Mouse (Mus musculus) regulatory T cell (primary cell): ENCODE data around the gene Sptlc3.

Experiments
- in situ Hi-C: fragments of 300-600 bp; cut with MboI, MseI; formaldehyde crosslinking; loops from one replicate; pipeline ENCODE4 v1.15.1; 2025; ENCODE audit warnings: high pct_unique_total_duplicates

Gene Sptlc3

GRCm38 (mm10) chr2:139493836-139494235 lies at the start of gene Sptlc3:
TSS of gene Sptlc3 (plus strand) at chr2:139493913.
- in situ Hi-C loops = no loop called here

GRCm38 (mm10) chr2:139467726-139468125 lies 26.0 kb upstream of the Sptlc3 start:
- in situ Hi-C loops = no loop called here

GRCm38 (mm10) chr2:139488708-139489107 lies 5.0 kb upstream of the Sptlc3 start:
- in situ Hi-C loops = no loop called here

GRCm38 (mm10) chr2:139494629-139495028 lies 916 bp downstream of the Sptlc3 start:
- in situ Hi-C loops = no loop called here

GRCm38 (mm10) chr2:139561966-139562505 lies 68.3 kb downstream of the Sptlc3 start:
- in situ Hi-C loops = no loop called here

- in situ Hi-C loops = loop anchor here (5.0 to 25.0 kb wide), 2 partner anchors 182 to 383 kb away; no protein-coding TSS in a partner anchor
Measured at GRCm38 (mm10) chr2:139579280-139579679, 85.6 kb downstream of the Sptlc3 start.

- in situ Hi-C loops = loop anchor here (25.0 kb wide), 1 partner anchor 380 kb away; no protein-coding TSS in a partner anchor
Measured at GRCm38 (mm10) chr2:139582766-139583165, 89.1 kb downstream of the Sptlc3 start.

- in situ Hi-C loops = loop anchor here (25.0 kb wide), 1 partner anchor 375 kb away; no protein-coding TSS in a partner anchor
Measured at GRCm38 (mm10) chr2:139587660-139588200, 94.0 kb downstream of the Sptlc3 start.

GRCm38 (mm10) chr2:139589905-139590304 lies 96.2 kb downstream of the Sptlc3 start:
- in situ Hi-C loops = loop anchor here (5.0 to 25.0 kb wide), 2 partner anchors 137 to 372 kb away; no protein-coding TSS in a partner anchor

GRCm38 (mm10) chr2:139590888-139591698 lies 97.4 kb downstream of the Sptlc3 start:
- in situ Hi-C loops = loop anchor here (5.0 to 25.0 kb wide), 2 partner anchors 136 to 371 kb away; no protein-coding TSS in a partner anchor

GRCm38 (mm10) chr2:139592109-139592508 lies 98.4 kb downstream of the Sptlc3 start:
- in situ Hi-C loops = loop anchor here (5.0 to 25.0 kb wide), 2 partner anchors 135 to 370 kb away; no protein-coding TSS in a partner anchor

GRCm38 (mm10) chr2:139597229-139597628 lies 103.5 kb downstream of the Sptlc3 start:
- in situ Hi-C loops = loop anchor here (5.0 to 25.0 kb wide), 2 partner anchors 110 to 365 kb away; no protein-coding TSS in a partner anchor

GRCm38 (mm10) chr2:139601543-139602194 lies 108.0 kb downstream of the Sptlc3 start:
- in situ Hi-C loops = no loop called here

GRCm38 (mm10) chr2:139608167-139608566 lies 114.5 kb downstream of the Sptlc3 start:
- in situ Hi-C loops = no loop called here

GRCm38 (mm10) chr2:139608810-139609209 lies 115.1 kb downstream of the Sptlc3 start:
- in situ Hi-C loops = no loop called here

GRCm38 (mm10) chr2:139609231-139609630 lies 115.5 kb downstream of the Sptlc3 start:
- in situ Hi-C loops = no loop called here

GRCm38 (mm10) chr2:139609662-139610291 lies 116.1 kb downstream of the Sptlc3 start:
- in situ Hi-C loops = no loop called here

GRCm38 (mm10) chr2:139612410-139613107 lies 118.8 kb downstream of the Sptlc3 start:
- in situ Hi-C loops = no loop called here

- in situ Hi-C loops = no loop called here
Measured at GRCm38 (mm10) chr2:139626496-139626895, 132.8 kb downstream of the Sptlc3 start.

GRCm38 (mm10) chr2:139628731-139629130 lies 135.0 kb downstream of the Sptlc3 start:
- in situ Hi-C loops = no loop called here

- in situ Hi-C loops = no loop called here
Measured at GRCm38 (mm10) chr2:139629653-139630052, 135.9 kb downstream of the Sptlc3 start.
